Mouse (Mus musculus): ENCODE measurements at regions not wholly inside any gene's neighbourhood (a gene's known extent, or its start where the extent isn't known, plus 50 kb on each side); places are given as distances from the start of the nearest gene placed in this dataset.
A peak's percentile ranks its signal among the peaks of the same experiment; 100 is the strongest.
"Not testable (repeated sequence)": the region's sequence is repeated elsewhere in the genome, so short reads cannot be mapped to it uniquely, and the experiment has no call there.

GRCm38 (mm10) chr3:118194754-118195153, 326.0 kb upstream of the Snx7 start:
- H3K4me3 ChIP-seq (replicated peaks; ENCODE audit: low read length), result no peak overlapping the region
- H3K4me1 ChIP-seq (replicated peaks; ENCODE audit: low read depth, low read length), result peaks cover 24% of the 10 kb centered on the region
- peaks cover 6% of the 10 kb centered on the region for H3K9me3 ChIP-seq (ENCODE audit: low read length)
- TF ChIP-seq CTCF (conservative IDR thresholded peaks at IDR 0.05; ENCODE audit: low read length), result no peak
- peak; percentile 42; the same call in 1 of the 2 replicates for TF ChIP-seq NANOG (IDR thresholded peaks at IDR 0.05; ENCODE audit: borderline replicate concordance, low read length)
- no peak for TF ChIP-seq POU5F1 (IDR thresholded peaks at IDR 0.05; ENCODE audit: borderline replicate concordance, low read length)
- H3K36me3 ChIP-seq (ENCODE audit: insufficient read depth, low read length), result peaks cover 3% of the 10 kb centered on the region; the same call in 1 of the 2 replicates
- no peaks in the 10 kb centered on the region for H3K27me3 ChIP-seq (ENCODE audit: insufficient read depth, low read length)

DNA sequence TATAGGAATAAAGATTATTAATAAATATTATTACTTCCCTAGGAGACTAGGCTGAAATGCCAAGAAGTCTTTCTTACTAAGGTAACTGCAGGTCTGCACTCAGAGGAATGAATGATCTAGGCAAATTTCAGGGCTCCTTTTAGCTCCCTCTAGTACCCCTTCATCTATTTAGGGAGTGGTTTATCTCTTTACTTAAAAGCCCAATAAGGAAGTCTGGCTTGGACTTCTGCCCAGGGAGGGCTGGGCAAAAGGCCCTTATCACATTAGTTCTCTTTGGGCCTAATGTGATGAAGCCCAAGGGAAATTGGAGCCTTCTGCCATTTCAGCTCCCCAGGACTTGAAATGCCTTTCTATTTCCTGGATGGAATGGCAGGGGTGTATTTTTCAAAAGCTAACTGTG, 320.6 kb upstream of the Snx7 start:
- Histone ChIP-seq H3K27me3 (ENCODE audit: insufficient read depth, low read length) (no peaks in the 10 kb centered on the region), H3K4me3 (replicated peaks; ENCODE audit: low read length) (no peak overlapping the region), H3K4me1 (replicated peaks; ENCODE audit: low read depth, low read length) (peaks cover 11% of the 10 kb centered on the region), H3K9me3 (ENCODE audit: low read length) (peaks cover 15% of the 10 kb centered on the region), H3K36me3 (ENCODE audit: insufficient read depth, low read length) (no peaks in the 10 kb centered on the region)
- TF ChIP-seq POU5F1 (IDR thresholded peaks at IDR 0.05; ENCODE audit: borderline replicate concordance, low read length) (no peak), CTCF (conservative IDR thresholded peaks at IDR 0.05; ENCODE audit: low read length) (no peak), NANOG (IDR thresholded peaks at IDR 0.05; ENCODE audit: borderline replicate concordance, low read length) (no peak)

- Histone ChIP-seq H3K9me3 (ENCODE audit: low read length) (no peaks in the 10 kb centered on the region), H3K4me3 (replicated peaks; ENCODE audit: low read length) (no peak overlapping the region), H3K27me3 (ENCODE audit: insufficient read depth, low read length) (no peaks in the 10 kb centered on the region), H3K36me3 (ENCODE audit: insufficient read depth, low read length) (no peaks in the 10 kb centered on the region), H3K4me1 (replicated peaks; ENCODE audit: low read depth, low read length) (no peaks in the 10 kb centered on the region)
- TF ChIP-seq POU5F1 (IDR thresholded peaks at IDR 0.05; ENCODE audit: borderline replicate concordance, low read length) (no peak), CTCF (conservative IDR thresholded peaks at IDR 0.05; ENCODE audit: low read length) (no peak), NANOG (IDR thresholded peaks at IDR 0.05; ENCODE audit: borderline replicate concordance, low read length) (no peak)
These were observed 308.7 kb upstream of the Snx7 start for GRCm38 (mm10) chr3:118177446-118177845.

GRCm38 (mm10) chr3:118162916-118163315, 294.2 kb upstream of the Snx7 start:
- Histone ChIP-seq H3K4me1 (replicated peaks; ENCODE audit: low read depth, low read length) (no peaks in the 10 kb centered on the region), H3K9me3 (ENCODE audit: low read length) (no peaks in the 10 kb centered on the region), H3K36me3 (ENCODE audit: insufficient read depth, low read length) (no peaks in the 10 kb centered on the region), H3K4me3 (replicated peaks; ENCODE audit: low read length) (no peak overlapping the region), H3K27me3 (ENCODE audit: insufficient read depth, low read length) (no peaks in the 10 kb centered on the region)
- TF ChIP-seq CTCF (conservative IDR thresholded peaks at IDR 0.05; ENCODE audit: low read length), result no peak
- TF ChIP-seq NANOG (IDR thresholded peaks at IDR 0.05; ENCODE audit: borderline replicate concordance, low read length), result no peak
- no peak for TF ChIP-seq POU5F1 (IDR thresholded peaks at IDR 0.05; ENCODE audit: borderline replicate concordance, low read length)

- Histone ChIP-seq H3K4me3 (replicated peaks; ENCODE audit: low read length) (no peak overlapping the region), H3K9me3 (ENCODE audit: low read length) (no peaks in the 10 kb centered on the region), H3K27me3 (ENCODE audit: insufficient read depth, low read length) (no peaks in the 10 kb centered on the region), H3K4me1 (replicated peaks; ENCODE audit: low read depth, low read length) (no peaks in the 10 kb centered on the region), H3K36me3 (ENCODE audit: insufficient read depth, low read length) (no peaks in the 10 kb centered on the region)
- TF ChIP-seq CTCF (conservative IDR thresholded peaks at IDR 0.05; ENCODE audit: low read length) (no peak), POU5F1 (IDR thresholded peaks at IDR 0.05; ENCODE audit: borderline replicate concordance, low read length) (no peak), NANOG (IDR thresholded peaks at IDR 0.05; ENCODE audit: borderline replicate concordance, low read length) (no peak)
These were observed 276.1 kb upstream of the Snx7 start for GRCm38 (mm10) chr3:118144788-118145187.

GRCm38 (mm10) chr3:118141731-118142130, 273.0 kb upstream of the Snx7 start:
- TF ChIP-seq CTCF (conservative IDR thresholded peaks at IDR 0.05; ENCODE audit: low read length), result no peak
- Histone ChIP-seq H3K9me3 (ENCODE audit: low read length) (no peaks in the 10 kb centered on the region), H3K4me3 (replicated peaks; ENCODE audit: low read length) (no peak overlapping the region), H3K36me3 (ENCODE audit: insufficient read depth, low read length) (no peaks in the 10 kb centered on the region), H3K4me1 (replicated peaks; ENCODE audit: low read depth, low read length) (no peaks in the 10 kb centered on the region), H3K27me3 (ENCODE audit: insufficient read depth, low read length) (no peaks in the 10 kb centered on the region)

DNA sequence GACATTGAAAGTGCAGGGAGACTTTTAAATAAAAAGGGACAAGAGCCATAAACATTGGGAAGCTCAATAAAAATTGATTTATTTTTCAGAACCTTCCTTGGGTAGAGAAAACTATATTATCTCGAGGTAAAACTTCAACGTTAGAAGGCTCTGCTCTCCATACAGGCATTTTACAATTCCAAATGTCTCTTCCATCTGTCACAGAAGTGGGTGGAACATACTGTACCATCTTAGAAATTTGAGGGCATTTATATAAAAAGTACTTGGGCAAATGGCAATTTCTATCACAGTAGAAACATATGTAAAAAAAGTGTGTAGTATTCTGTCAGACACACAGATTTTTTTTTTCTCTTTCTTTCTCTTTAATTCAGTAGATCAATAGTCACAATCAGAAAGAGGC, 271.4 kb upstream of the Snx7 start:
- H3K9me3 ChIP-seq (ENCODE audit: low read length), result no peaks in the 10 kb centered on the region
- H3K36me3 ChIP-seq (ENCODE audit: insufficient read depth, low read length), result no peaks in the 10 kb centered on the region
- H3K4me3 ChIP-seq (replicated peaks; ENCODE audit: low read length), result no peak overlapping the region
- no peaks in the 10 kb centered on the region for H3K27me3 ChIP-seq (ENCODE audit: insufficient read depth, low read length)
- TF ChIP-seq NANOG (IDR thresholded peaks at IDR 0.05; ENCODE audit: borderline replicate concordance, low read length) (no peak), CTCF (conservative IDR thresholded peaks at IDR 0.05; ENCODE audit: low read length) (no peak), POU5F1 (IDR thresholded peaks at IDR 0.05; ENCODE audit: borderline replicate concordance, low read length) (no peak)
- no peaks in the 10 kb centered on the region for H3K4me1 ChIP-seq (replicated peaks; ENCODE audit: low read depth, low read length)

DNA sequence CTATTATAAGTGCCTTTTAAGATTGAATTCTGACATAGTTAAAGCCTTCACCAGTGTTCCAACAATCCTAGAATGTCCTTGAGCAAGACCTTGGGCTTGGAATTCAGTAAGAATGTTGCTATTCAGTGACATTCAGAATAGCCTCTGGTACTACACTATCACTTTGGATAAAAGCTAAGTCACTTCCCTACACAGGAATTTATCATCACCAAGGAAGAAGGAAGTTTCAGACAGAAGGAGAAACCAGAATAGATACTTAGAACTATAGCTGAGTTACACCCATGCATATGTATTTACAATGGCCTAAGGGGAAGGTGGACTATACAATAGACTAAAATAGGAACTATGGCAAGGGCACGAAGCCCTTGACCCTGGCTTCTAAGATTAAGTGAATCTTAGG, 259.6 kb upstream of the Snx7 start:
- not testable (repeated sequence) for H3K36me3 ChIP-seq (ENCODE audit: insufficient read depth, low read length)

GRCm38 (mm10) chr3:118102635-118103034, 233.9 kb upstream of the Snx7 start:
- H3K27me3 ChIP-seq (ENCODE audit: insufficient read depth, low read length), result no peaks in the 10 kb centered on the region
- H3K36me3 ChIP-seq (ENCODE audit: insufficient read depth, low read length), result no peaks in the 10 kb centered on the region
- no peak overlapping the region for H3K4me3 ChIP-seq (replicated peaks; ENCODE audit: low read length)
- H3K9me3 ChIP-seq (ENCODE audit: low read length), result no peaks in the 10 kb centered on the region
- TF ChIP-seq POU5F1 (IDR thresholded peaks at IDR 0.05; ENCODE audit: borderline replicate concordance, low read length) (no peak), NANOG (IDR thresholded peaks at IDR 0.05; ENCODE audit: borderline replicate concordance, low read length) (no peak), CTCF (conservative IDR thresholded peaks at IDR 0.05; ENCODE audit: low read length) (no peak)
- no peaks in the 10 kb centered on the region for H3K4me1 ChIP-seq (replicated peaks; ENCODE audit: low read depth, low read length)

More for the DNA sequence above, 259.6 kb upstream of the Snx7 start:
- not testable (repeated sequence) for H3K27me3 ChIP-seq (ENCODE audit: insufficient read depth, low read length); H3K9me3 ChIP-seq (ENCODE audit: low read length); H3K4me3 ChIP-seq (replicated peaks; ENCODE audit: low read length)
- H3K4me1 ChIP-seq (replicated peaks; ENCODE audit: low read depth, low read length), result peaks cover 17% of the 10 kb centered on the region

All from E14TG2a.4 (cell line).